Mouse (Mus musculus) liver, adult (tissue): ENCODE measurements at regions not wholly inside any gene's neighbourhood (a gene's known extent, or its start where the extent isn't known, plus 50 kb on each side); places are given as distances from the start of the nearest gene placed in this dataset.

Source experiments
- GATA4 ChIP-seq: IDR thresholded peaks from 2 replicates; pipeline ENCODE4 v1.6.1; 2014; ENCODE audit warnings: mild to moderate bottlenecking, low read length; ENCODE audit not compliant: insufficient replicate concordance

- TF ChIP-seq GATA4, result no peak
Measured at GRCm38 (mm10) chr15:52508609-52509008, 1376.1 kb upstream of the Gm7489 start.

DNA sequence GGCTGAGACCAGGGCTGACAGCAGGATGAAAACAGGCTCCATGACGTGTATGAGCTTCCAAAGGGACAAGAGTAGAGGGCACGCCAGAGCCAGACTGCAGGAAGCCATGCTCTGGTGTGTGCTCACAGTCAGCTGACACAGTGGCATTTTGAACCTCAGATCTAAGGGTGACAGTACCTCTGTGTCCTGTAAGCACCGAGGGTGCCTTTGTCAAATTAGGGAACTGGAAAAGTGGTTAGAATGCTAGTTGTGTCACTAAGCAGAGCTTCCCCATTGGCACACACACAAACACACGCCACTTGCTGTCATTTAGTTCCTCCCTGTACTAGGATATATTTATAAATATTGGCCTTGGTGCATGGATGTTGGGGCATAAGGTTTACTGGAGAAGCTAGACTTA lies 1374.6 kb upstream of the Gm7489 start:
- TF ChIP-seq GATA4, result no peak

DNA sequence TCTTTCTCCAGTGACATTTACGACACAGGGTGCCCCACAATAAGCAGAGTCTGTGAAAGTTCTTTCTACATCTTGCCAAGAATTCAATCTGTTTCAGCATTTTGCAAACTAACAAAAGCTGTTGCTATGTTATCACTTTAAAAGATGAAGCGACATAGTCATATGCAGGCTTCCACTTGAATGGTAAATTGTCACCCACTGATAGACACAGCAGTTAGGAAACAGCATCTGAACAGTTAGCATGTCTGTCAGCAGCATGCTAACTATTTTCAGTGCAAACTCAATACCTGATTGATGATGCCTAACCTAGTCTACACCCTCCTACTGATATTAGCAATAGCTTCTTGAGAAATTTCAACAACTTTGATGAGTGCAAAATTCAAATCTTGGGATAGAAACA lies 1348.1 kb upstream of the Gm7489 start:
- no peak for TF ChIP-seq GATA4

- TF ChIP-seq GATA4, result no peak
Measured at GRCm38 (mm10) chr15:52558682-52559081, 1326.0 kb upstream of the Gm7489 start.

DNA sequence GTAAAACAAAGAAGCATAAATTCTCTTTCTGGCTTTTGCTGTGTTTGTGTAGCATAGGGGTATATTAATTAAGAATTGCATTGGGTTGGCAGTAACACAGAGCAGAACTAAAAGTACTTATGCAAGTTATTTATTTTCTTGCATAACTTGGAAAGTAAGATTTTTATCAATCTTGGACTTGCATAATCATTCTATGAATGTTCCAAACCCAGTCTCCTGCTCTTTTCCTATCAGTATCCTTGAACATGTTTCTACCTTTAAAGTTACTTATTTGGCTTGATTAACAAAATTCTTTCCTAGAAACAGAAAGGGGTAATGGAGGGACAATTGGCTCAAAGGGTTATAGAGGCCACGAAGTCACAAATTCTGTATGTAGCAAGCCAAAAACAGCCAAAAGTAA lies 1320.6 kb upstream of the Gm7489 start:
- peak; percentile 93 for TF ChIP-seq GATA4

GRCm38 (mm10) chr15:52565449-52565851 lies 1319.3 kb upstream of the Gm7489 start:
- no peak for TF ChIP-seq GATA4

DNA sequence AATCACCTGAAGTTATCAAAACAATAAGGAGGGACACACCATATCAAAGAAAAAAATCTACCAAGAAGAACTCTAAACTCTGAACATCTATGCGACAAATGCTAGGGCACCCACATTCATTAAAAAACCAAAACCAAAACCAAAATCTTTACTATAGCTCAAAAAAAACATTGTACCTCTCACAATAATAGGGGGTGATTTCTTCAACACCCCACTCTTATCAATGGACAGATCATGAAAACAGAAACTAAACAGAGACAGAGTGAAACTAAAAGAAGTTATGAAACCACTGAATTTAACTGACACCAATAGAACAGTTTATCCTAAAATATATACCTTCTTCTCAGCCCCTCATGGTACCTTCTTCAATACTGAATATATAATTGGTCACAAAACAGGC lies 1314.5 kb upstream of the Gm7489 start:
- no peak for TF ChIP-seq GATA4

DNA sequence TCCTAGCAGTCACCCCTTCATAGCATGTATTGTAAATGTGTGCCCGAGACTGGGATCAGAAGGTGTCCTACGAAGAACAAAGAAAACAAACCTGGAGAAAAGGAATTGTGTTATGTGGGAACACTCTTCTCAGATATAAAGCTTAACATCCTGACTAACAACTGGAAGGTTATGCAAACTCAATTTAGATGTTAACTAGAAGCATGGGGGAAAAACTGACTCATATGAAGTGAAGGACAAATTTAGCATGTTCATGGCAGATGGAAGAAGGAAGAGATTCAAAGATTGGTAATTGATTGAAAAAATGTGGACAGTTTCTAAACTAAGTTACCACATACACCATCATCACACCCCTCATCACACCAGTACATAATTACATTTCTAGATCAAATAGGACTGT lies 1307.1 kb upstream of the Gm7489 start:
- no peak for TF ChIP-seq GATA4

DNA sequence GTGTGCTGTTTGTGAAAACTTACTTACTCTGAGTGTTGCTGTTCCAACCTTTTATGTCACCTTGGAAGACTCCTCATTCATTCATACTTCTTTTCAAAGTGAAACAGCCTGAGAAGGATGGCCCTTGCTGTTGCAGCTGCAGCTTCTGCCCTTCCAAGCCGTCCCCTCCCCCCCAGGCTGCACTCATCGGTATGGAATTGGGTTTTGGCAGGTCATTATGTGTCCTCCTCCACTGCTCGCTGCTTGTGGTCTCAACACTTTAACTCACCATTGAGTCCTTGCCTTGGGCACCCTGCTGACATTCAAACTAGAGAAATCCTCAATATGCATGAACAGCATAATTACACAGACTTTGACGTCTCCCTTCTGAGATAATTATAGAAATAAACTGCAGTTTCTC lies 1295.3 kb upstream of the Gm7489 start:
- TF ChIP-seq GATA4, result no peak

DNA sequence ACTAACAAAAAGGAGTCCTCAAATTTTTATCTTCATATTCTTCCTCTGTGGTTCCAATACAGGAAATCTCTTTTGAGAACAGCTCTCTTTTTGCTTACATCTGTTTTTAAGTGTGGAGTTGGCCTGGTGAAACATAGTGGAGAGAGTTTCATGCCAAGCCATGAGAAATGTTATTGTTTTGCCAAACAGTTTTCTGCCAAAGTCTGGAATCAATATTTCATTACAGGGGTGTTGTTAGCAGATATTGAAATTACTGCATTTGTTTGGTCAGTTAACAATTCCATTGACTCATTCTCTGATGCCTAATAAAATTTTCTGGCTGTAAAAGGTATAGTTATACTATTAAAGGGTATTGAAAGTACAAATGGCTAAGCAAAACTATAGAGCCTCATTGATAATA lies 1285.2 kb upstream of the Gm7489 start:
- no peak for TF ChIP-seq GATA4

DNA sequence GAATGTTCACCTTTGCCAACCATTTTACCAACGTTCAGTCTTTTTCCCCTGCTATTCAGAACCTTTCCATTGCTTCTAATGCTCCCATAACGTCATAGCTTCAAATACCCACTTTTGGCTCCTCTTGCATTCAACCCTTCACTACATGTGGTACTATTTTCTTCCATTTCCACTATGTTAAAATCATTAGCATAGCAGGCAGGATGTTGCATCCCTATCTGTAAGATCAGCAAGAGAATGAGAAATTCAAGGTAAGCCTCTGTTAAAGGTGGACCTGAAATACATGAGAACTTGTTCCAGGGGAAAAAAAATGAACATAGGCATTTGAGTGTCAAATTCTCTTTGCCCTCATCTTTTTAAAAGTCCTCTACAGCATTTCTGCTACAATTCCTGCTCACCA lies 1284.7 kb upstream of the Gm7489 start:
- no peak for TF ChIP-seq GATA4

DNA sequence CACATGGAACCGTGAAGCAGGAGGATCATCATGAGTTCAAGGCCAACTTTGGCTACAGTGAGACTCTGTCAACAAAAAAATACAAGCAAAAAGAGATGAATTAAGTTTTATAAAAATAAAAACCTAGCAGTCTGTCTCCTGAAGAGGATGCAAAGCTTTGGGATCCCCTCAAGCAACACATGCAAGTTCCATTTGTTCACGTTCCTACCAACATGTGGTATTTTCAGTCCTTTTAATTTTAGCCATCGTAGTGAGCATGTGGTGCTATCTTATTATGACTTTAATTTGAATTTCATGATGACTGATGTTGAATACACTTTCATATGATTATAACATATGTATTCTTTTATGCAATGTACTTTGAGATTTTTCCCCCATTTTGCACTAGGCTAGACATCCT lies 1244.9 kb upstream of the Gm7489 start:
- TF ChIP-seq GATA4, result no peak

- TF ChIP-seq GATA4, result no peak
Measured at GRCm38 (mm10) chr15:52645961-52646360, 1238.7 kb upstream of the Gm7489 start.

DNA sequence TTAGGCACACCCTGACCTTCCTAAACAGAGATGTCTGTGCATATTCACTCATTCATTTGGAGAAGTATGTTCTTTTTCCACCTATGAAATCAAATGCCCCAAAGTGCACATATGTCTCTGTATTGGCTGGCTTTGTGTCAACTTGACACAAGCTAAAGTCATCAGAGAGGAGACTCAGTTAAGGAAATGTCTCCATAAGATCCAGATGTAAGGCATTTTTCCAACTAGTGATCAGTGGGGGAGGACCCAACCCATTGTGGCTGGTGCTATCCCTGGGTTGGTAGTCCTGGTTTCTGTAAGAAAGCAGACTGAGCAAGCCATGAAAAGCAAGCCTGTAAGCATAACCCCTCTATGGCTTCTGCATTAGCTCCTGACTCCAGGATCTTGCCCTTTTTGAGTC lies 1226.8 kb upstream of the Gm7489 start:
- no peak for TF ChIP-seq GATA4
